Mouse (Mus musculus) lung, adult 18-20 months (tissue): Measurements from ENCODE around the gene Abca15.
"Not testable (repeated sequence)": the region's sequence is repeated elsewhere in the genome, so short reads cannot be mapped to it uniquely, and the experiment has no call there.

ENCODE experiments used
- DNase-seq, 2 experiments: peaks; one replicate each; pipeline ENCODE4 v3.0.0; 2022; ENCODE audit warnings: mixed read lengths in 2 of 2

The Abca15 gene

GRCm38 (mm10) chr7:120328087-120328793 lies at the start of gene Abca15:
Gene Abca15 (plus strand): TSS chr7:120328670.
- DNase-seq: no peak

GRCm38 (mm10) chr7:120285286-120285685 lies 43.2 kb upstream of the Abca15 start:
- peak in 1 of 2 experiments; percentile 1 for DNase-seq

GRCm38 (mm10) chr7:120316086-120316485 lies 12.4 kb upstream of the Abca15 start:
- DNase-seq: no peak

- peak; percentile 34 to 69 for DNase-seq
Observed at GRCm38 (mm10) chr7:120322963-120323362, 5.5 kb upstream of the Abca15 start.

- DNase-seq: not testable (repeated sequence)
Observed at GRCm38 (mm10) chr7:120325911-120326310, 2.6 kb upstream of the Abca15 start.

- peak; percentile 9 to 38 for DNase-seq
Observed at GRCm38 (mm10) chr7:120327220-120328073, 1.0 kb upstream of the Abca15 start.

GRCm38 (mm10) chr7:120361159-120361558 lies 32.7 kb downstream of the Abca15 start:
- DNase-seq: no peak

GRCm38 (mm10) chr7:120409447-120409846 lies 81.0 kb downstream of the Abca15 start, which contains the start of gene Abca16:
Gene Abca16 (plus strand): TSS chr7:120409647.
- DNase-seq: no peak

- DNase-seq: no peak
Observed at GRCm38 (mm10) chr7:120412391-120412790, 83.9 kb downstream of the Abca15 start.

GRCm38 (mm10) chr7:120426625-120427024 lies 98.2 kb downstream of the Abca15 start:
- no peak for DNase-seq

- no peak for DNase-seq
Observed at GRCm38 (mm10) chr7:120431464-120431863, 103.0 kb downstream of the Abca15 start.
